ENCODE assay signal across 22 mouse cellular contexts in genomic region chr19:14453486-14453885, GRCm38 (mm10).
DNase-seq lines count a peak whose midpoint lies in the region; ATAC-seq lines count a peak whose summit lies in the region.
"Had no signal": no experiment of that assay in that cellular context is flagged by ENCODE, and none has a peak within 500 bp of the region (broad histone marks: within the 10 kb centered on the region; RNA-seq: fewer than 3 reads in every experiment).

No protein-coding gene starts in this region.

- peaks cover 49% of the 10 kb centered on the region for H3K36me3 ChIP-seq in hindbrain, embryonic 13.5 days
- peaks cover 91% of the 10 kb centered on the region for H3K36me3 ChIP-seq in hindbrain, embryonic 10.5 days
- peaks cover 56% of the 10 kb centered on the region for H3K36me3 ChIP-seq in kidney, embryonic 14.5 days (ENCODE audit: control insufficient read depth, insufficient read depth, low read length)

- H3K4me3 ChIP-seq in hindbrain, embryonic 13.5 days, result no peak overlapping the region
- no peak overlapping the region for H3K4me3 ChIP-seq in hindbrain, embryonic 10.5 days
- H3K4me3 ChIP-seq in kidney, embryonic 14.5 days (ENCODE audit: low read length), result no peak overlapping the region
- H3K4me3 ChIP-seq: gastrocnemius, adult 2 months; limb, embryonic 10.5 days; megakaryocyte, embryonic 14.5 days; midbrain, embryonic 15.5 days had no signal

- H3K27ac ChIP-seq in hindbrain, embryonic 13.5 days, result peak overlapping the region; percentile 76
- H3K27ac ChIP-seq in hindbrain, embryonic 10.5 days, result no peak overlapping the region
- no peak overlapping the region for H3K27ac ChIP-seq in kidney, embryonic 14.5 days (ENCODE audit: low read depth, low read length)
- H3K27ac ChIP-seq: gastrocnemius, adult 2 months; limb, embryonic 10.5 days; midbrain, embryonic 15.5 days had no signal

- H3K27me3 ChIP-seq in hindbrain, embryonic 13.5 days, result no peaks in the 10 kb centered on the region
- no peaks in the 10 kb centered on the region for H3K27me3 ChIP-seq in hindbrain, embryonic 10.5 days (ENCODE audit: insufficient read depth, poor library complexity, severe bottlenecking)
- H3K27me3 ChIP-seq in kidney, embryonic 14.5 days (ENCODE audit: control insufficient read depth, insufficient read depth, low read length), result no peaks in the 10 kb centered on the region
- H3K27me3 ChIP-seq: CH12.LX; megakaryocyte, embryonic 14.5 days; midbrain, embryonic 15.5 days had no signal

- H3K4me1 ChIP-seq in hindbrain, embryonic 13.5 days (replicated peaks), result peaks cover 3% of the 10 kb centered on the region; the same call in 1 of the 2 replicates
- no peaks in the 10 kb centered on the region for H3K4me1 ChIP-seq in hindbrain, embryonic 10.5 days (replicated peaks)
- H3K4me1 ChIP-seq in kidney, embryonic 14.5 days (ENCODE audit: control insufficient read depth, insufficient read depth, low read length), result no peaks in the 10 kb centered on the region
- H3K4me1 ChIP-seq: limb, embryonic 10.5 days; megakaryocyte, embryonic 14.5 days; midbrain, embryonic 15.5 days had no signal

- 70% methylated on average over 10 of the region's 10 CpGs for WGBS in hindbrain, embryonic 13.5 days
- 90% methylated on average over 10 of the region's 10 CpGs for WGBS in hindbrain, embryonic 10.5 days
- 88% methylated on average over 10 of the region's 10 CpGs for WGBS in kidney, embryonic 14.5 days

- H3K4me2 ChIP-seq in hindbrain, embryonic 13.5 days, result no peak overlapping the region
- no peak overlapping the region for H3K4me2 ChIP-seq in kidney, embryonic 14.5 days (replicated peaks; ENCODE audit: low read depth, low read length)
- H3K4me2 ChIP-seq: heart, embryonic 11.5 days; midbrain, embryonic 15.5 days had no signal

- H3K9me3 ChIP-seq in hindbrain, embryonic 13.5 days, result no peaks in the 10 kb centered on the region
- no peaks in the 10 kb centered on the region for H3K9me3 ChIP-seq in hindbrain, embryonic 10.5 days
- H3K9me3 ChIP-seq in kidney, embryonic 14.5 days (ENCODE audit: control insufficient read depth, low read length), result no peaks in the 10 kb centered on the region
- H3K9me3 ChIP-seq: limb, embryonic 10.5 days; megakaryocyte, embryonic 14.5 days; midbrain, embryonic 15.5 days had no signal

- ATAC-seq in hindbrain, embryonic 13.5 days (ENCODE audit: low FRiP score), result peak; percentile 44; the same call in 1 of the 2 replicates
- ATAC-seq in kidney, embryonic 14.5 days (ENCODE audit: low FRiP score, low TSS enrichment), result no peak
- ATAC-seq: inflammation-experienced regulatory T-cells, adult 6 months; midbrain, embryonic 15.5 days had no signal

- H3K9ac ChIP-seq in hindbrain, embryonic 13.5 days, result no peak overlapping the region
- no peak overlapping the region for H3K9ac ChIP-seq in kidney, embryonic 14.5 days (ENCODE audit: low read depth, low read length)
- H3K9ac ChIP-seq: midbrain, embryonic 15.5 days had no signal

- DNase-seq in hindbrain, embryonic 10.5 days (ENCODE audit: low spot score), result no peak
- peak; percentile 54 for DNase-seq in brain, adult 2 months (ENCODE audit: low read depth, low spot score)
- peak; percentile 36 to 40 for DNase-seq in cerebellum, adult 18-20 months
- DNase-seq in cerebellum, postnatal 25 days, result peak; percentile 61 to 70
- DNase-seq in heart, postnatal 4 days, result no peak
- DNase-seq: embryo, embryonic 11 days; gastrocnemius, adult 2 months; heart, postnatal 10 days; kidney, adult 2 months; kidney, postnatal 25 days; lung, adult 18-20 months; lung, postnatal 14 days; right cerebral cortex, adult 18-20 months; thymus, postnatal 36 days had no signal

Comparison
In these comparisons a context has a peak if more than half of its experiments do, and no peak if none do; other contexts are left out.
1. DNase-seq: peak in brain, adult 2 months (single experiment), cerebellum, adult 18-20 months (2 of 2) and cerebellum, postnatal 25 days (2 of 2); none in hindbrain, embryonic 10.5 days (single experiment) and heart, postnatal 4 days (single experiment).